Mouse (Mus musculus) neutrophil, adult 65 days (primary cell): ENCODE measurements around the gene Olfr330. TPM values are rescaled to one million over a fixed set of nuclear protein-coding genes. Genes with fewer than 3 reads are reported as not detected.

Experiments
- total RNA-seq: library from RNA; stranded (reverse); gene quantifications from 2 replicates; pipeline ENCODE4 v1.2.4, GENCODE M21; 2023

Gene Olfr330
- total RNA-seq, result not detected in 2 replicates

GRCm38 (mm10) chr11:58534736-58535135 is at the start of gene Olfr330:
Gene Olfr330, minus strand, starts transcription at chr11:58534836.

GRCm38 (mm10) chr11:58577430-58577829 is 42.8 kb upstream of the Olfr330 start, which contains the start of gene Olfr325:
Gene Olfr325, plus strand, starts transcription at chr11:58577730.

GRCm38 (mm10) chr11:58570405-58570804 is 35.8 kb upstream of the Olfr330 start, which contains the start of gene Olfr224:
Gene Olfr224, minus strand, starts transcription at chr11:58570553.

GRCm38 (mm10) chr11:58555536-58555935 is 20.9 kb upstream of the Olfr330 start, which contains the start of gene Olfr328:
Gene Olfr328, minus strand, starts transcription at chr11:58555636.

GRCm38 (mm10) chr11:58546322-58546721 is 11.7 kb upstream of the Olfr330 start, which contains the start of gene Olfr329-ps:
Gene Olfr329-ps, minus strand, starts transcription at chr11:58546422.

GRCm38 (mm10) chr11:58502472-58502871 is 32.2 kb downstream of the Olfr330 start, which contains the start of gene Olfr331:
Gene Olfr331, minus strand, starts transcription at chr11:58502572.

GRCm38 (mm10) chr11:58492455-58492854 is 42.2 kb downstream of the Olfr330 start, which contains the start of gene Olfr332:
Gene Olfr332, minus strand, starts transcription at chr11:58492555.

Other genes starting within 250 kb of the Olfr330 start
- gene Zfp692, start 227.8 kb downstream of the Olfr330 start, total RNA-seq, result 9.9 and 13.5 TPM in 2 replicates
- gene Zfp672, start 204.5 kb downstream of the Olfr330 start, total RNA-seq, result 13.5 and 20.9 TPM in 2 replicates
- gene Sh3bp5l, start 204.1 kb downstream of the Olfr330 start, total RNA-seq, result 26.4 and 32.8 TPM in 2 replicates
- not detected in 2 replicates for gene Lypd8, start 155.8 kb downstream of the Olfr330 start, total RNA-seq
- gene 1810065E05Rik, start 113.7 kb downstream of the Olfr330 start, total RNA-seq, result not detected in 2 replicates
- not detected in 2 replicates for gene Gm12253, start 102.3 kb downstream of the Olfr330 start, total RNA-seq
- not detected in 2 replicates for gene Lypd9, start 81.9 kb downstream of the Olfr330 start, total RNA-seq
- gene Olfr30, start 72.6 kb downstream of the Olfr330 start, total RNA-seq, result not detected in 2 replicates
- gene Olfr332, start 42.3 kb downstream of the Olfr330 start, total RNA-seq, result not detected in 2 replicates
- not detected in 2 replicates for gene Olfr331, start 32.3 kb downstream of the Olfr330 start, total RNA-seq
- gene Olfr329-ps, start 11.6 kb upstream of the Olfr330 start, total RNA-seq, result not detected in 2 replicates
- 0.18 and 0.32 TPM in 2 replicates for gene Olfr328, start 20.8 kb upstream of the Olfr330 start, total RNA-seq
- not detected in 2 replicates for gene Olfr224, start 35.7 kb upstream of the Olfr330 start, total RNA-seq
- gene Olfr325, start 42.9 kb upstream of the Olfr330 start, total RNA-seq, result not detected in 2 replicates
- gene Olfr324, start 60.3 kb upstream of the Olfr330 start, total RNA-seq, result not detected in 2 replicates
- not detected in 2 replicates for gene 2210407C18Rik, start 81.2 kb upstream of the Olfr330 start, total RNA-seq
- not detected in 2 replicates for gene Olfr323, start 95.7 kb upstream of the Olfr330 start, total RNA-seq
- gene Trim58, start 105.6 kb upstream of the Olfr330 start, total RNA-seq, result 0.29 and 0.41 TPM in 2 replicates
- gene Olfr322, start 123.9 kb upstream of the Olfr330 start, total RNA-seq, result not detected in 2 replicates
- not detected in 2 replicates for gene Olfr320, start 146.3 kb upstream of the Olfr330 start, total RNA-seq
- not detected in 2 replicates for gene Olfr319, start 164.3 kb upstream of the Olfr330 start, total RNA-seq
- gene Olfr318, start 189.2 kb upstream of the Olfr330 start, total RNA-seq, result 0.13 and 0.25 TPM in 2 replicates
- gene Olfr317, start 204.4 kb upstream of the Olfr330 start, total RNA-seq, result not detected in 2 replicates
- gene Olfr316, start 217.9 kb upstream of the Olfr330 start, total RNA-seq, result not detected in 2 replicates
- not detected in 2 replicates for gene Olfr315, start 238.4 kb upstream of the Olfr330 start, total RNA-seq
- gene Olfr314, start 248.1 kb upstream of the Olfr330 start, total RNA-seq, result not detected in 2 replicates